Mouse (Mus musculus) c-Kit-positive CD71-positive TER-119-positive erythroid progenitor cells, embryonic 14.5 days (primary cell): ENCODE measurements around the gene Gm28079.
"Not testable (repeated sequence)": the region's sequence is repeated elsewhere in the genome, so short reads cannot be mapped to it uniquely, and the experiment has no call there.

Experiments
- DNase-seq: peaks from one replicate; pipeline ENCODE4 v3.0.0-alpha.2; 2013; ENCODE audit warnings: low spot score

Gm28079 gene

DNA sequence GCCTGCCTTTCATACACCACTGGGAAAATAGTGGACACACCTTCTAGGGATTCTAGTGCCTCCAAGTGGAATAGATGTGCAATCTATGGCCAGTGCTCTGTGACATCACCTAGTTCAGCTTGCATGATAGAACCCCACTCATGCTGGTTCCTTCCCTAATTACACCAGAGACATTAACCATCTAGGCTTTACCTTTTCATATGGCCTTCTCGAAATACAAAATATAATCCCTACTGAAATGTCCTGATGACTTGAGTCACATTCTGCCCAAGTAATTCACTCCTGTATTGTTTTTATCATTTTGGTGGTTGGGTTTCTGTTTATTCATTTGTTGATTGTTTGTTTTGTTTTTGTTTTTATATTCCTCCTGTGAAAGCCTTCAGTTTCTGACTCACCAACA lies at the start of gene Gm28079:
Gene Gm28079, minus strand, starts transcription at position 101 of the 400 bp plus-strand sequence.
- not testable (repeated sequence) for DNase-seq
